Mouse (Mus musculus): ENCODE results near the gene Tpst2. TPM values are rescaled to one million over a fixed set of nuclear protein-coding genes. Genes with fewer than 3 reads are reported as not detected.

Gene Tpst2
- polyA plus RNA-seq (2012; rRNA removed), result 14.4 and 16.7 TPM in 2 replicates

DNA sequence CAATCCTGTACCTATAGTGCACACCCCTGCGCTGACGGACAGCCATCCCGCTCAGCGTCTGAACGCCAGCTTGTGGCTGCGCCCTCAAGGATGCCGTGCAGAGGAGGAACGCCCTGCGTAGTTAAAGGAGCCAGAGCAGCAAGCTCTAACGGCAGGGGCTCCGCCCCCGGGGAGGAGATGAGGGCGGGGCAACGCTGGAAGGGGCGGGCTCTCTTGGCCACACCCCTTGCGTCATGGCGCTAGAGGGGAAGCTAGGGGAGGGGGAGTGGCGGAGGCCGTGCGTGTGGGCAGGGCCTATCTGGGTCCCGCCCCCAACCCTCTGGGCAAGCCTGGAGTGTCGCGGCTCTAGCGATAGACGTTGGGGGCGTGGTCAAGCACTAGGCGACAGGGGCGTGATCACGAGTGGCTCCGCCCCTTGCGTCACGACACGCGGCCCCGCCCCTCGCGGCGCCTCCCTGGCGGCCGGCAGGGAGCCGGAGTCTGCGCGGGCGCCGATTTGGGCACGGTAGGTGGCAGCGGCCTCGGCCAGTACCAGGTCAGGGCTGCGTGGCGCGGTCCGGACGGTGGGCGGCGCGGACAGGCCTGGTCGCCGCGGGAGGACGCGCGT, at the start of gene Tpst2:
TSS of gene Tpst2 (plus strand) at position 425 of the 607 bp plus-strand sequence.

DNA sequence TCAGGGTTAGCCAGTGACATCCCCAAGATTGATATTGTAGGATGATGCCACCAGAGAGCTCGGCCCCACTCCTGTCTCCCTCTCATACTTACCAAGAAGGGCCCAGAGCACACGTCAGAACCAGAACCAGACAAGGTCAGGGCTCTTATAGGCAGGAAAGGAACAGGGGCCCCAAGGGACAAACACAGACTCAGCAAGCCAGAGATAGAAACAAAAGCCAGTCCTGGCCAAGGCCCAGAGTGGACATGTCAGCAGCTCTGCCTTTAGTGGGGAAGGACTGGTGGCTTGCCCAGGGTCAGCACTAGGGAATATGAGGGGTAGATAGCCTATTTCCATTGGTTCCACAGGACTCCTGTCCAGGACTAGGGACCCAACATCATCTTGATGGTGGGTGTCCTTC, 24.1 kb upstream of the Tpst2 start, which contains the start of gene Cryba4:
TSS of gene Cryba4 (minus strand) at position 119 of the 400 bp plus-strand sequence.

DNA sequence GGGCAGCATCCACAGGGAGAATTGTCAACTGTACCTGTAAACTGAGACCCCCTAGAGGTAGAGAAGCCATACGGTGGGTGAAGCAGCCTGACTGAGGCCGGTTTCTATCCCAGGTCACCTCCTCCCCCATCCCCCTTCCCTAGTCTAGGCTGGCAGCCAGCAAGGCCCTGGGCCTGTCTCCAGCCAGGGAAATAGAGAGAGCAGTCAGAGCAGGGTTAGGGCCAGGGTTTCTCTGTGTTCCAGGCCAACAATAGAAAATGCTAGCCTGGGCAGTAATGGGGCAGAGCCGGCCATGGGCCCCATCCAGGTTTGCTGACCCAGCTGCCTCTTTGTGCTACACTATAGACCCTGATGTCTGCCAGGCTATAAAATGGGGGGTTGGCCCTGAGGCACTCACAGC, 21.1 kb upstream of the Tpst2 start, which contains the start of gene Crybb1:
TSS of gene Crybb1 (plus strand) at position 390 of the 400 bp plus-strand sequence.

DNA sequence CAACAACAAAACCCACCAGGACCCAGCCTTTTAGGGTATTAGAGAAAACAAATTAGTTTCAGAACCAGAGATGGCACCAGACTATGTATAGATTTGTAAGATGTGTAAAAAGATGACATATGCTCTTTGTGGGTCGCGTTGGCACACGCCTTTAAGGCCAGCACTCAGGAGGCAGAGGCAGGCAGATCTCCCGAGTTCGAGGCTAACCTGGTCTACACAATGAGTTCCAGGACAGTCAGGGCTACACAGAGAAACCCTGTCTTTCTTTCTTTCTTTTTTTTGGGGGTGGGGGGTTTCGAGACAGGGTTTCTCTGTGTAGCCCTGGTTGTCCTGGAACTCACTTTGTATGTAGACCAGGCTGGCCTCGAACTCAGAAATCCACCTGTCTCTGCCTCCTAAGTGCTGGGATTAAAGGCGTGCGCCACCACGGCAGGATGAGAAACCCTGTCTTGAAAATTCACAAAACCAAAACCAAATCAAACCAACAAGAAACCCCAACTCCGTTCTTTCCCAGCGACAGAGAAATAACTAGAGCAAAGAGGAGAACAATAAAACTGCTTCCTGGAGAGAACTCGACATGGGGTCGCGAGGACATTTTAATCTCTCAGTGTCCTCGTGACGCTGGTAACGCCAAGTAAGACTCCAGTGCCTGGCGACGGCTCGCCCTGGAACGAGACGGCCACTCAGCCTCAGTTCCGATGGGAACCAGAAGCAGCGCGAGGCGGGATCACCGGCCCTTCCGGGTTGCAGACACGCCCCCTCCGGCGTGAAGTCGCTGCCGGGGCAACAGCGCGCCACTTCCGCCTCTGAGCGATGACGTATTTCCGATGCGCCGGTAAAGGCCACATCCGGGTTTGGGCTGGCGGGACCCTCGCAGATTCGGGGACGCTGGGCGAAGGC, 49.3 kb downstream of the Tpst2 start, which contains the start of gene Tfip11:
TSS of gene Tfip11 (plus strand) at position 813 of the 900 bp plus-strand sequence.

DNA sequence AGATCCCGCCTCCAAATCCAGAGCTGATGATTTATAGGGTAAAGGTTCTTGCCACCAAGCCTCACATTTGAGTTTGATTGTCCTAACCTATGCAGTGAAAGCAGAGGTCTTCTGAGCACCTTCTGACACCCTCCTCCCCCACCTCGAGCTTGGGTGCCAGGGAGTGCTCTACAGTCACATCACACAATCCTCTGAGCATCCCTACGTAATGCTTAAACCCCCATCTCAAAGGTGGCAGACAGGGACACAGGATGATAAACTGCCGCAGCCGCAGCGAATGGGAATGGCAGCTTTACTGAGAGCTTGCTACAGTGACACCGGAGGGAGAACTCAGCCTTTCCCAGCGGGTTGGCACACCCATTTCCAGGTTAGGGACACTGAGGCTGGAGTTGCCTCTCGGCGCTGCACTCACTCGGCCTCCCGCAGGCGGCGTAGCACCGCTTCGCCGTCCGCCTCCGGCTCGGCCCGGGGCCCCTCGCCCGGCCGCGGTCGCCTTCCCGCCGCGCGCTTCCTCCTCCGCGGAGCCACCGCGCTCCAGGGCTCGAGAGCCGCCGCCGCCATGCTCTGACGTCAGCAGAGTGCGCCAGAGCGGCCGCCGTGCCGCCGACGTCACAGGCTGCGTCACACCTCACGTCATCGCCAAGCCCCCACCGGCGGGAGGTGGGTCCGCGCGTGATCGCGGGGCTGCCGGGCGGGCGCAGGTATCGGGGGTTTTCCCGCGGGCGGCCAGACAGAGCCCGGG, 66.1 kb downstream of the Tpst2 start, which contains the start of the genes Srrd and Hps4:
TSS of gene Srrd (minus strand) at position 578 of the 742 bp plus-strand sequence.
TSS of gene Hps4 (plus strand) at position 621 of the 742 bp plus-strand sequence.

DNA sequence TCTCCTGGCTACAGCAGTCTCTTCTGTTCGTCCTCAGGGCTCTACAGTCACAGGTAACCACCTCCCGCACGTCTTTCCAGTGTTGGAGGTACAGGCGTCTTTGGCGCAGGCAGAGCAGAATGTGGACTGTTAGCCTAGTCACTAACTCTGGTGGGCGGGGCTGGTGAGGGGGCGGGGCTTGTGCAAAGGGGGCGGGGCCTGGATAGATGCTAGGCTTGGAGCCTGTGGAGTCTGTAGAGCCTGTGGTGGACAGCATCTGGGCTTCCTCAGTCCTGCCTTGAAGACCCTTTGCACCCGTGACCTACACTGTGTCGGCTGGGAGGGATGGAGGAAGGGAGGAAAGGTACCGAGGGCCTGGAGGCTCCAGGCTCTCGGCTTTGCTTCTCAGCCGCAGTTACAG, 79.4 kb downstream of the Tpst2 start, which contains the start of gene Gm6583:
TSS of gene Gm6583 (minus strand) at position 124 of the 400 bp plus-strand sequence.

Other genes starting within 250 kb of the Tpst2 start
- gene Cryba4, start 24.2 kb upstream of the Tpst2 start, polyA plus RNA-seq (2012; rRNA removed), result 0.43 and 0.47 TPM in 2 replicates
- gene Crybb1, start 20.9 kb upstream of the Tpst2 start, polyA plus RNA-seq (2012; rRNA removed), result 0.07 TPM in 2 replicates
- 10.7 and 11.0 TPM in 2 replicates for gene Tfip11, start 49.7 kb downstream of the Tpst2 start, polyA plus RNA-seq (2012; rRNA removed)
- 13.6 and 16.6 TPM in 2 replicates for gene Srrd, start 66.3 kb downstream of the Tpst2 start, polyA plus RNA-seq (2012; rRNA removed)
- gene Hps4, start 66.4 kb downstream of the Tpst2 start, polyA plus RNA-seq (2012; rRNA removed), result 8.3 and 9.4 TPM in 2 replicates
- gene Gm6583, start 79.3 kb downstream of the Tpst2 start, polyA plus RNA-seq (2012; rRNA removed), result 0.08 and 0.09 TPM in 2 replicates
- 0.13 and 0.44 TPM in 2 replicates for gene Asphd2, start 118.2 kb downstream of the Tpst2 start, polyA plus RNA-seq (2012; rRNA removed)
- not detected in 2 replicates for gene Gm6588, start 172.7 kb downstream of the Tpst2 start, polyA plus RNA-seq (2012; rRNA removed)